Mouse (Mus musculus) erythroblast, embryonic 14.5 days (primary cell): ENCODE measurements around the gene Parva. TPM values are rescaled to one million over a fixed set of nuclear protein-coding genes. Genes with fewer than 3 reads are reported as not detected.

ENCODE experiments used
- H3K27me3 ChIP-seq: 2 replicates; pipeline ENCODE4 v1.6.1; 2012; ENCODE audit warnings: inconsistent platforms; ENCODE audit not compliant: control insufficient read depth
- H3K36me3 ChIP-seq: 2 replicates; pipeline ENCODE4 v1.6.1; 2012; ENCODE audit warnings: mild to moderate bottlenecking, inconsistent platforms; ENCODE audit not compliant: control insufficient read depth
- H3K4me1 ChIP-seq: 2 replicates; pipeline ENCODE4 v1.6.1; 2012; ENCODE audit warnings: inconsistent platforms; ENCODE audit not compliant: control insufficient read depth
- H3K4me3 ChIP-seq: replicated peaks from 2 replicates; pipeline ENCODE3; 2012; ENCODE audit warnings: moderate library complexity, mild to moderate bottlenecking, inconsistent platforms
- H3K9me3 ChIP-seq: 2 replicates; pipeline ENCODE4 v1.6.1; 2012; ENCODE audit warnings: low read length, inconsistent platforms, mixed read lengths; ENCODE audit not compliant: control insufficient read depth
- GATA1 ChIP-seq: IDR thresholded peaks from 2 replicates; pipeline ENCODE4 v1.6.1; 2012; ENCODE audit warnings: low read length, inconsistent platforms, mixed read lengths
- TAL1 ChIP-seq: IDR thresholded peaks from 3 replicates; pipeline ENCODE4 v1.6.1; 2012; ENCODE audit warnings: low read length, inconsistent platforms, mixed read lengths
- polyA plus RNA-seq: library from polyadenylated mRNA; stranded (reverse); fragments of >175 nt; gene quantifications from 2 replicates; pipeline ENCODE4 v1.2.3, GENCODE M21; 2012

Parva gene
- polyA plus RNA-seq, 1 experiment: 0.03 TPM

DNA sequence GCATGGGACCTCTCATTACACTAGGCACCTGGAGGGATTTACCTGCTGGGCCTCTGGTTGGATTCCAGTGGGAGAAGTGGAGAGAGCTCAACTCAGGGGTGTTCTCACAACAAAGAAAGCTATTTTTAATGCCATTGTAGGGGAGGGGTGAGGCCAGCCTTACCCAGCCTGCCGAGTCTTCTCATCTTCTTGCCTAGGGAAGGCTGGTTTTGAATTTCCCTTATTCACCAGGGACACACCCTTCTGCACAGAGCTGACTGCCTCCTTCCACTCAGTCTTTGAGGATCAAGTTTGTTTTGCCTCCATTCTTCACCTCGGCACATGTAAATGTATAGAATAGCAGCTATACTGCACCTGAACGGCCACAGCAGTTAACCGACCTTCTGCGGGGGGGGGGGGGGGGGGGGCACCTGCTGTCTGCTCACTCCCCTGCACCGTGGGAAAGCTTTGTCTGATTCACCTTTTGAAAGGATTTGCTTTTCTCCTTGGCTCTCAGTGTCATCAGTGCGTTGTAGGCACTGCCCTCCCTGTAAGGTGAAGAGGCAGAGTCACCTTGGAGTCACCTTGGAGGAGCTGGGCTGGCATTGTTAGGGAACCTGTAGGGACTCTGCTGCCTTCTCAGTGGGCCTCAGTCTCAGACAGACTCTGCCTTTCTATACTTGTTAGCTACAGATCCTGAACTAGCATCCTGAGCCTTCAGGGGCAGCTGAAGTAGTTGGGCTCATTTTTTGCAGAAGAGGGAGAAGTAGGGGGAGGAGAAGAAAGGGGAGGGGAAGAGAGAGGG lies 10.4 kb upstream of the Parva start:
- H3K27me3 ChIP-seq: no peaks in the 10 kb centered on the region
- H3K9me3 ChIP-seq: no peaks in the 10 kb centered on the region
- TF ChIP-seq GATA1: no peak
- no peak for TF ChIP-seq TAL1
- no peaks in the 10 kb centered on the region for H3K4me1 ChIP-seq
- H3K36me3 ChIP-seq: no peaks in the 10 kb centered on the region
- H3K4me3 ChIP-seq: no peak overlapping the region

DNA sequence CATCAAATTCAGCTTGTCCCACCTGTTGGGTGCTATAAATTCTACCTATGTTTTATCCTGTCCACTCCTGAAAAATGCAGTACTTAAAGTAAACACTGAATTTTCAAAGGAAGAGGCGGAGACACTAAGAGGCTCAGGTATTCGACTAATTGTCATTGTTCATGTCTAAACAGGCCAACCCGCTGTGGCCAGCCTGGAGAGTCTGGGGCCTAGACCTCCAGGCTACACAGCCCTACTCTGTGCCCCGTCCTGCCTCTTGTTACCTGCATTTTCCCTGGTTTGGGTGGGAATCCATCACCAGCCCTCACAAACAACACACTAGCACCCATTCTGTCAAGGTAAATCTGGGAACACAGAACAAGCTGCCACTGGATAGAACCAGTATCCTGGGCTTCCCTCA lies 9.7 kb upstream of the Parva start:
- Histone ChIP-seq H3K4me1 (no peaks in the 10 kb centered on the region), H3K4me3 (no peak overlapping the region), H3K36me3 (no peaks in the 10 kb centered on the region), H3K27me3 (no peaks in the 10 kb centered on the region), H3K9me3 (no peaks in the 10 kb centered on the region)
- TF ChIP-seq TAL1: no peak
- TF ChIP-seq GATA1: no peak

DNA sequence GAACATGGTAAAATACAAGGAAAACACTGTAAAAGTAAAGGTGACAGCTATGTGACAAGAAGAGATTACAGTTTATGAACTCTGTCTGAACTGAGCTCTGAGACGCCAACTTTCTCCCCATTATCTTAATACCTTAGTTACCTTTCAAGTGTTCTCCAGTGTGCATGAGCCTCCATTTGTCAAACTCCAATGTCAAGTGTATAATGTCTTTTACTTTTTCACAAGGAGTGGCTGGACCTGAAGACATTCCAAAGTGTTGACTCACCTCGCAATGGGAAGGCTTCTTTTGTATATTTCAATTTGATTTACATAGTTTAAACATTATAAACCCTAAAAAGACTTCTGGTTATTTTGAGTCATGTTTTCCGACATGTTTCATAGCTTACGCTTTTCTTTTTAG lies 3.9 kb upstream of the Parva start:
- Histone ChIP-seq H3K36me3 (no peaks in the 10 kb centered on the region), H3K4me1 (no peaks in the 10 kb centered on the region), H3K9me3 (no peaks in the 10 kb centered on the region), H3K4me3 (no peak overlapping the region), H3K27me3 (peaks cover 22% of the 10 kb centered on the region)
- TF ChIP-seq GATA1 (no peak), TAL1 (no peak)

DNA sequence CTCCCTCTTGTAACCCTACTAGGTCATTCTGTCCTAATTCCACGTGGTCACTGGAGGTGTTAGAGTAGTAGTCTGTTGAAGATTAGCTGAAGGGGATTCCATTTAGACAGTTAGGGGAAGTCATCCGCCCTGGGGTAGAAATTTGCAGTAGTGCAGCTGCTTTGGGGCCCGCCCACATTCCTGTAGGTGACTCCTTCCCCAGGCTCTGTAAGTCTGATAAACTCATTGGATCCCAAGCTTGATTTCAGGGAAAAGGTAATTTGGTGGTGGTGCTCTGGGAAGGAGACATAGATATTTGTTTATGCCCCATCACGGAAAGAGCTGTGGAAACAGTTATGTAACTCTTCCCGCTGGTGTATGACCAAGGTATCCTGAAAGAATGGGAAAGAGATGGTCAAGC lies 494 bp upstream of the Parva start:
- H3K4me3 ChIP-seq: no peak overlapping the region
- no peaks in the 10 kb centered on the region for H3K4me1 ChIP-seq
- no peaks in the 10 kb centered on the region for H3K9me3 ChIP-seq
- H3K27me3 ChIP-seq: peaks cover 22% of the 10 kb centered on the region
- TF ChIP-seq GATA1 (no peak), TAL1 (no peak)
- H3K36me3 ChIP-seq: no peaks in the 10 kb centered on the region

DNA sequence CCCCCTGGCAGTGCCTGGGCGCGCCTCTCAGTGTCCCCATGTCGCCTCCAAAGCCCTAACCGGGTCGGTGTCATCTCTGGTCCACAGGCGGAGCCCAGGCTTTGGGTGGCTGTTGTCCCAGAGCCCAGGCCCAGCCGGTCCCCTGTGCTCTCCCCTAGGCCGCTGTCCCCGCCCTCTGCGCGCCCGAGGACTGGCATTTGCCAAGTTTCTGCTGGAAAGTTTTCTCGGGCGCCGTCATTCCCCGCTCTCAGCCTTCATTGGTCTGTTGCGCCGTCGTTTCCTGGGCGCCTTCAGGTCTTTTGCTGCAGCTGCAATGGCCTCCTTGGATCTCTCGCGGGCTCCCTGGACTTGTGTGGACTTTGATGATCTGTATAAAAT lies 842 bp downstream of the Parva start:
- peak overlapping the region; percentile 52 for H3K4me3 ChIP-seq
- H3K9me3 ChIP-seq: no peaks in the 10 kb centered on the region
- H3K27me3 ChIP-seq: peaks cover 22% of the 10 kb centered on the region
- TF ChIP-seq TAL1 (no peak), GATA1 (no peak)
- no peaks in the 10 kb centered on the region for H3K4me1 ChIP-seq
- no peaks in the 10 kb centered on the region for H3K36me3 ChIP-seq

DNA sequence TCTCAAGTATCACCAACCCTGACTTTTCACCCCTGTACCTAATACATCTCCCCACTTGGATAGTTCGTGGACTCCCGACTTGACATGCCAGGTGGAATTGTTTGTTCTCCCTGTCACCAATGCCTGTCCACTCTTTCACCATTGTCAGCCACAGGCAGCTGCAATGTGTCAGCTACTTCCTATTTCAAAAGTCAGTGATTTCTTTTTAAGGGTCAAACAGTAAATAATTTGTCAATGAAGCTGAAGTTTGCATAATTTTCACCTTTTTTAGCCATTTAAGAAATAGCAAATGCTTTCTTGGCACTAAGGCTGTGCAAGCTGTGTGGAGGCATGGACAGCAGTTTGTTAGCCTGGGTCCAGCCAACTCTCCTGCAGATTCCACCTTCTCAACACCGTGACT lies 12.5 kb downstream of the Parva start:
- Histone ChIP-seq H3K9me3 (no peaks in the 10 kb centered on the region), H3K4me1 (no peaks in the 10 kb centered on the region), H3K4me3 (no peak overlapping the region), H3K27me3 (no peaks in the 10 kb centered on the region), H3K36me3 (no peaks in the 10 kb centered on the region)
- no peak for TF ChIP-seq GATA1
- TF ChIP-seq TAL1: no peak

DNA sequence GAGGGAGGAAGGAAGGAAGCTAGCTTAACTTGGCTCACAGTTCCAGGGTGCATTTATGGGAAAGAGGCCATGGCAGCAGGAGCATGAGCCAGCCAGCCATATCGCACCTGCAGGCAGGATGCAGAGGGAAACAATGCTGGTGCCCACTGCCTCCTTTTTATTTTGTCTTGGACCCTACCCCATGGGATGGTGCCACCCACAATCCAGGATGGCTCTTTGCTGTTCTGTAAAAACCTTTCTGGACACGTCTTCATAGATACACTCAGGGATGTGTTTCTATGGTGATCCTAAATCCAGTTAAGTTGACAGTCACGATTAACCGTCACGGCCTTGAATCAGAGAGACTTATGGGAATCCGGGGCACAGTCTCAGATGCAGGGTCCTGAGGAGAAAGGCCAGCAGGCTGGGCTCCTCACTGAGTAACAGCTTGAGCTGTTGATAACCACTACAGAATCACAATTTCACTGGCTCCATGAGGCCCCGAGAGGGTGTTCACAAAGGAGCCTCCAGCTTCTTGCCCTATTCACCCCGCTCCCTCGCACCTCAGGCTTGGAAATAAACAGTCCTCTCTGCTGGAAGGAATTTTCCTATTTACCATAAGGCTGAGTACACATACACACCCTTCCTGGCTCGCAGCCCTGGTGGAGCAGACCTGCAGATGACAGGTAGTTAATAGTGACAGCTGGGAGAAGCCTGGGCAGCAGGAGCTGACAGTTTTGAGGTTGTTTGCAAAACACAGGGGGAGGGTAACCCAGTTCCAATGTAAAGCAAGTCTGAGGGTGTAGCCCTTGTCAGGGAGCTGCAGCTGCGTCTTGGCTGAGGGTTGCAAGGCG lies 17.1 kb downstream of the Parva start:
- Histone ChIP-seq H3K27me3 (no peaks in the 10 kb centered on the region), H3K9me3 (no peaks in the 10 kb centered on the region), H3K36me3 (no peaks in the 10 kb centered on the region), H3K4me1 (no peaks in the 10 kb centered on the region), H3K4me3 (no peak overlapping the region)
- TF ChIP-seq TAL1 (no peak), GATA1 (no peak)

DNA sequence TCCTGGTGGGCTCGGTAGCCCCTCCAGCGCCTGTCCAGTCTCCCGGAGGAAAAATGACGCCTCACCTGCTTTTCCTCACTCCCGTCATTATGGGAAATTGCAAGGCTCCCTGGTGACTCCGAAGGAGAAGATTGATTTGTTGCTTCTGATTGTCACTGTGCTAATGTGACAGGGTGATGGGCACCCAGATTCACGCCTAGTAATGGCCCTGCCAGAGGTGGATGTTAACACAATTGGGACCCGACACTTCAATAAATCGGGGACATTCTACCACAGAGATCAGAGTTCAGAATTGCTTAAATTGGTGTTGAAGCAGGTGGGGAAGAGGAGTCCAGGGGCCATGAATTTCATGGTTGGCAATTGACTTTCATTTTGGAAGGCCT lies 17.7 kb downstream of the Parva start:
- no peak for TF ChIP-seq TAL1
- no peak for TF ChIP-seq GATA1
- Histone ChIP-seq H3K4me3 (no peak overlapping the region), H3K9me3 (no peaks in the 10 kb centered on the region)

DNA sequence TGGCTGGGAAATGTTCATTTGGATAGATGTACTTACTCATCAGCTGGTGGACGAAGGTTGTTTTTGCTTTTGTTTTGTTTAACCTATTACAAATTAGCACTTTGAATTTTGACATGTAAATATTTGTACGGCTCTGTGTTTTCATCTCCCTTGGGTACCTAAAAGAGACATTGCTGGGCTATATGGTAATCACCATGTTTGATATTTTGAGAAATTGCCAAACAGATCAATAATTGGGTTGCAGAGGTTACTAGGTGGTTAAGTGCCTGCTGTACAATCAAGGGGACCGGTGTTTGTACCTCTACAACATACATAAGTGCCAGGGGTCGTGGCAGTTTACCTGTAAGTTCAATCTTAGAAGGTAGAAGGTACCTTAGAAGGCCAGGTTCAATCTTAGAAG lies 19.2 kb downstream of the Parva start:
- Histone ChIP-seq H3K36me3 (no peaks in the 10 kb centered on the region), H3K4me3 (no peak overlapping the region), H3K27me3 (no peaks in the 10 kb centered on the region), H3K4me1 (no peaks in the 10 kb centered on the region), H3K9me3 (no peaks in the 10 kb centered on the region)
- TF ChIP-seq GATA1: no peak
- TF ChIP-seq TAL1: no peak

More for the DNA sequence above, 17.7 kb downstream of the Parva start:
- Histone ChIP-seq H3K27me3 (no peaks in the 10 kb centered on the region), H3K4me1 (no peaks in the 10 kb centered on the region), H3K36me3 (no peaks in the 10 kb centered on the region)
